Mouse (Mus musculus) layer of hippocampus, postnatal 25 days (tissue): ENCODE measurements around the gene Osgepl1. TPM values are rescaled to one million over a fixed set of nuclear protein-coding genes. Genes with fewer than 3 reads are reported as not detected.

Experiments used
- total RNA-seq, 2 experiments: library from RNA; stranded (reverse); gene quantifications; 2 replicates each; pipeline ENCODE4 v1.2.3; 2021

The Osgepl1 gene
- total RNA-seq, 2 experiments from 2014 or later, result 16.2 to 19.6 TPM

Other genes with a start within 250 kb of the Osgepl1 start
- gene 1700019A02Rik, start 126.0 kb upstream of the Osgepl1 start, total RNA-seq, result not detected
- 10 to 100 TPM; 20.1 to 21.9 TPM for gene Pms1, start 16.6 kb upstream of the Osgepl1 start, total RNA-seq
- 1 to 10 TPM; 6.5 to 8.2 TPM for gene Ormdl1, start 16.5 kb upstream of the Osgepl1 start, total RNA-seq
- not detected for gene Gm28778, start 16.5 kb upstream of the Osgepl1 start, total RNA-seq
- gene Asdurf, start 39.0 kb downstream of the Osgepl1 start, total RNA-seq, result 1 to 10 TPM in 1 of 2 experiments, not detected in 1; 6.9 TPM
- not detected for gene Gm28551, start 39.0 kb downstream of the Osgepl1 start, total RNA-seq
- gene Asnsd1, start 39.1 kb downstream of the Osgepl1 start, total RNA-seq, result 10 to 100 TPM; 20.6 to 27.0 TPM